Mouse (Mus musculus) spleen, postnatal 10 days (tissue): Measurements from ENCODE around the gene Map1lc3b.
"Not testable (repeated sequence)": the region's sequence is repeated elsewhere in the genome, so short reads cannot be mapped to it uniquely, and the experiment has no call there.

ENCODE experiments used
- DNase-seq, 2 experiments: peaks; one replicate each; pipeline ENCODE4 v3.0.0; 2021 to 2022; ENCODE audit warnings: low spot score in 2 of 2

The Map1lc3b gene

GRCm38 (mm10) chr8:121572121-121572520 lies 18.0 kb upstream of the Map1lc3b start:
- no peak for DNase-seq

DNA sequence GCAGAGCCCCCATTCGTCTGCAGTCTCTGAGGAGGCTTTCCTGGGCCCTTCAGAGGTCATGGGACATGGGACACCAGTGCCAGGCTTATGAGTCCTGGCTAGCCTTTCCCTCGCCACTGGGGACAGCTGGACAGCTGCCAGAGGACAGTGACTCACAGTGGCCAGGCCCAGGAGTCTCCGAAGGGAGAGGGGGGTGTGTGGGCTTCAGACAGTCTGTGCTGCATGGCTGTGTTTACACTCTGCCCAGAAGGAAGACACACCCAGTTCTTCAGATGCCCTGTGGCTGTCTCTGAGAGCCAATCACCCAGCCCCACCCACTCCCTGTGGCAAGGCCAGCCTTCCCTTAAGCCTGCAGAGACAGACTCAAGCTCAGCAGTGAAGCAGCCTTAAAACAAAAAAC lies 16.9 kb upstream of the Map1lc3b start:
- DNase-seq = peak in 1 of 2 experiments; percentile 55

DNA sequence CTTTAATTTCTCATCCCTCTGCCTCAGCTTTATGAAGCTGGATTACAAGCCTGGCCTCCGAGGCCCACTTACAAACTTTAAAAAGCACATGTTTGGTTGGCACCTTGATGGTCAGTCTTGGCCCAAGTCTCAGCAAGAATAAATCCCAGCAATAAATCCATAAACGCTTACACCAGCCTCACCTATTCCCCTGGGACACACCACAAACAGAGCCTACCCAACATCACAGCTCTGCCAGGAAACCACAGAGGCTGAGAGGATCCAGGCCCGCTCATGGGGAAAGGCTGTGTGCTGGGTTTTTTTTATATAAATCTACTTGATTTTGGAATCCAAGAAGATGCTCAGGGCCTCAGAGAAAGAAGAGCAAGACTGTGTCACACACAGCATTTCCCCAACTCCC lies 14.5 kb upstream of the Map1lc3b start:
- no peak for DNase-seq

- peak in 1 of 2 experiments; percentile 29 for DNase-seq
These were observed 12.1 kb upstream of the Map1lc3b start for GRCm38 (mm10) chr8:121577751-121578675.

DNA sequence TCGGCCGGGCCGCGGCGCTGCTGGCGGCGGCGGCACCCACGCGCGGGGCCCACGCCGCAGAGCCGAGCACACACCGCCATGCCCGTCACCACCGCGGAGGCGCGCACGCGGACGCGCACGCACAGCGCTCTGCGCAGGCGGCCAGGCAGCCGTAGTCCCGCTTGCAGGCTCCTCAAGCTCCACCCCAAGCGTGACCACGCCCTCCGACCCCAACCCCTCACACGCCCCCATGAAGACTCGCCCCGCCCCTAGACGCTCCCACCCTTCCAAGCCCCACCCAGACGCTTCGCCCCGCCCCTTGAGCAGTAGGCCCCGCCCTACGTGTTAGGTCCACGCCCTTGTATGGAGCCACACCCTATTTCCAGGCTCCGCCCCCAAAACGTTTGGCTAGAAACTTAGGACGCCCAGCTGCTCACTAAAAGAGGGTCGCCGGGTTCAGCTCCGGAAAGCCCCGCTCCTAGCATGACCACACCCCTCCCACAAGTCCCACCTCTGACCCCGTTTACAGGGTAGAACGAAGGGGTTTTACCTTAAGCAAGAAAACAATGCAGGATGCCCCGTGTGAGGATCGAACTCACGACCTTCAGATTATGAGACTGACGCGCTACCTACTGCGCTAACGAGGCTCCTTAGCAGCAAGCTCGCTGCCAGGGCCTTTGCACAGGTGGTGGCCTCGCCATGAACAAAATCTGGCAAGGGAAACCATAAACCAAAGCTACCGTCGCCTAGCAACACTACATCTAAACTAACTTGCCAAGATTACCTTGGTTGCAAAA lies 11.3 kb upstream of the Map1lc3b start, which contains the start of gene Fbxo31:
Gene Fbxo31 (minus strand): TSS at position 131 of the 776 bp plus-strand sequence.
- peak; percentile 78 to 98 for DNase-seq

GRCm38 (mm10) chr8:121580465-121580864 lies 9.7 kb upstream of the Map1lc3b start:
- no peak for DNase-seq

DNA sequence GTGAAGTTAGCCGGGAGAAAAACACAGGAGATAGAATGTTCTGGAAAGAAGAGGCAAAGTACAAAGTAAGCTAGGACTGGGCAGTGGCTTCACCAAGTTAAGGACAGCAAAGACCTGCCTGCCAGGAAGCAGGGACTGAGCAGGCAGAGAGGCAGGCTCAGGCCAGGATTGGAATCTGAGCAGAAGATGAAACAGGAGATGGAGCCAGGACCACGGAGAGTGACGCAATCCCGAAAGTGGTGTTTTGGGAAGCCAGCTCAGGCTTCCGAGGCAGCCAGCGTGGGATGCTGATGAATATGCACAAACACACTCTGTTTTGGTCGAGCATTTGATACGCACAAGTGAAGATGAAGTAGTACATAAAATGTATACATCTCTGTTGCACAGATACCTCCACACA lies 6.5 kb upstream of the Map1lc3b start:
- no peak for DNase-seq

DNA sequence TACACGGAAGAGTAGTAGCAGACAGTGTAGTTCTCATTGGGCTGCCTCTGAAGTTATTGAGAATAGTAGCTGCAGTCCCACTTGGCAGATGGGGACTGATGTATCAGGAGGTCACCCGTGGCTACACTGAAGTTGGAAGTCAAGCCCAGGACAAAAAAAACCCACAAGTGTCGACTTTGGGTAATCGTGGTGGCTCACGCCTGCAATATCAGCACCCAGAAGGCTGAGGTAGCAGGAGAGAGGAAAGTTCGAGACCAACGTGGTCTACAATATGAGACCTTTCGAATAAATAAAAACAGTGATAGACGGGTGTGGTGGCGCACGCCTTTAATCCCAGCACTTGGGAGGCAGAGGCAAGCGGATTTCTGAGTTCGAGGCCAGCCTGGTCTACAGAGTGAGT lies 5.4 kb upstream of the Map1lc3b start:
- DNase-seq = peak; percentile 43

DNA sequence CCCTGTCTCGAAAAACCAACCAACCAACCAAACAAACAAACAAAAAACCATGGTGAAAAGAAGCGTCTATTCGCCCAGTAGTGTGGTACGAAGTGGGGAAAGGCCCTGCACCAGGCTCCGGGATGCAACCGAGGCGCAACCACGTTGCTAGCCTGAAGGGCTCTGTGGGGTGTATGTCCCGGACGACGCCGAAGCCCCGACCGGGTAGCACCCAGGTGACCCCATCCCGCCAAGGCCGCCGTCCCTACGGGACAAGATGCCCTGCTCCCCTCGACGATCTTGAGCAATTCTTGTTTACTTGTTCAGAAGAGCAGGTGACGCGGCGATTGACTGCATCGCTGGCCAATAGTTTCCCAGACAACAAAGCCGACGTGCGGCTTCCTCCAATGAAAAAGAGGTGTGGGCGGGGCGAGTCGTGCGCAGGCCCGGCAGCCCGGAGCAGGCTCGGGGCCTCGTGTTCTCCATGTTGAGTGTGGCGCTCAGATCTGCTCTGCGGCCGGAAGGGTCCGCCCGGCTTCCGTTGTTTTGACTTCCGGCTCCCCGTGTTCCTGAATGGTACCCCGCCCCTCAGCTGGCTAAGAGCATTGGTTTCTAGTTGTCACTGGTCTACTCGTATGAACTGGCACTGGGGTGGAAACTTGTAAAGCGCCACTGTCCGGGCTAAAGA lies 4.9 kb upstream of the Map1lc3b start:
- DNase-seq = peak; percentile 99 to 100

GRCm38 (mm10) chr8:121588750-121589149 lies 1.4 kb upstream of the Map1lc3b start:
- DNase-seq = peak in 1 of 2 experiments; percentile 55

- DNase-seq = peak in 1 of 2 experiments; percentile 55
These were observed 895 bp upstream of the Map1lc3b start for GRCm38 (mm10) chr8:121589205-121589726.

DNA sequence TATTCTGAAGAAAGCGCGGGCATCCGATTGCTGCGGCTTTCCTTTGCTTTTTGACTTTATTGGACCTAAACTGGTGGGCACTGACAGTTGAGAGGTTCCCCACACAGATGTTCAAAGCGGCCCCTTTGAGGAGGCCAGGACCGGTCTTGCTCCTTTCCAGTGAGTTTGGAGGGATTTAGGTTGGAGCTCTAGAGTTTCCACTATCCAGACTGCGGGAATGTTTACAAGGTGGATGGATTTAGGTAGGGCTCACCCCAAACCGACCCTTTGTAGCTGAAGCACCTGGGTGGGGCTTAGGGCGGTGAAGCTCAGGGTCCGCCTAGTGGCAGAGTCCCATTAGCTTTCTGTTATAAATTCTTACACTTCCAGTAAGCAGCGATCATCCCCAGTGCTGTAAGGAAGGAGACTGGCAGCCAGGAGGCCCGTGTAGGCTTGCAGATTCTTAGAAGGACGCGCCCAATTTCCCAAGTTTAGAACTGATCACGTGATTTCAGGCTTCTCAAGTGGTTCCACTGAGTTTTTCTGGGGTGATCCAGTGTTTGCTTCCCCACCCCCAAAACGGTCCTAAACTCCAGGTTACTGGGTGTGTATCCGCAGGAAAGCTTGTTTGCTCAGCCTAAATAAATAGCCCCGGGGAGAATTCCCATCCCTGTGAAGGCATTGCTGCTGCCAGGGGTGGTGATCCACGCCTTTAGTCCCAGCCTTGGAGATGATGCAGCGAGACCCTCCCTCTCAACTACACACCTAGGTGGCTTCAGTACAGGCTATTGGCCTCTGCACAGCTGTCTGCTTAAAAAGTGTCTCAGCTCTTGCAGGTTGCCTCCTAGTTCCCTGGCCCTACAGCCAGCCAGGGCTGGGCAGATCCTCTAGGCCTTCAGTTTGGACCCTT lies 1.3 kb downstream of the Map1lc3b start:
- peak; percentile 59 to 77 for DNase-seq

- DNase-seq = no peak
These were observed 3.1 kb downstream of the Map1lc3b start for GRCm38 (mm10) chr8:121593293-121593692.

DNA sequence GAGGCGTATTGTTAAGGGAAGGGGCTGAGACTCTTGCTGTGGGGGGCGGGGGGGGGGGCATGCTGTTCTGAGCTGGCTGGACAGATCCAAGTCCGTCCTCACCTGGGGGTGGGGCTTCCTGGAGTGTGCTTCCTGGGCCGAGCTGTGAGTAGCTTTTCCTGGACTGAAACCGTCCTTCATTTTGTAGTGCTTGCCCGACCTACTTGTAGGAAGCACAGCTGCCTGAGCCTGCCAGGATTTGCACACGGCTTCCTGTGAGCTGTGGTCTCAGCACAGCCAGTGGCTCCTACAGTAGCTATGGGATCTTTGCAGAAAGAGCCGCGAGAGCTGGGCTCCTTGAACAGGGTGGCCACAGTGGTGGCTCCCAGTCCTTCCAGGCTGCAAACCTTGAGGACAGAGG lies 3.8 kb downstream of the Map1lc3b start:
- DNase-seq = no peak

DNA sequence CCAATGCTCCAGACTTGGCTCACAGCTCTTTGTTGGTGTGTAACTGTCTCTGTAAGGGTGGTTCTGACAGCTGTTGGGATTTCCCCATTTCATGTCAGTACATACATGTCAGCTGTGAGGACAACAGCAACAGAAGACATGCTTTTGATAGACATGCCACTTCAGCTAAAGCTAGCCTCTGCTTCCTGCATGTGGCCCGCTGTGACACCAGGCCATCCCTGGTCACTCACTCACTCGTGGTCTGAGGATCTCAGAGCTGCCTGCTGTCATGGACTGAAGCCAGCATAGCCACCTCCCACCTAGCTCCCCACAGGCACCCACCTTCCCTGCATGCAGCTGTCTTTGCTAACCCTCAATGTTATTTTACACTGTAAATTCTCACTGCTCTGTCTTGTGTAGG lies 7.3 kb downstream of the Map1lc3b start:
- not testable (repeated sequence) for DNase-seq

DNA sequence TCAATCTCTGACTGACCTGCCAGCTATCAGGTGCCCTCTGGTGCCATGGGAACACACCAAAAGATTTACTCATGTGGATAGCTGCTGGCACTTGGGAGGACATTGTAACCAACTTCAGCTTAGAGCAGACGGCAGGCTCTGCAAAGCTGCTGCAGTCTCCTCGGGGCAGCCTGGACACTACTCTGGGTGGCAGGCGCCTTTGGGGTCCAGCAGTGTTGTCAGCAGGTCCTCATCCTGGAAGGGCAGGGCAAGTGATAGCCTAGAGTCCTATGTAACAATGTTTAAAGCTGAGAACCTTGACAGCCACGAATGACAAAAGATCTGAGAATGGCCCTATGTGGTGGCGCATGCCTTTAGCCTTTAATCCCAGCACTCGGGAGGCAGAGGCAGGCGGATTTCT lies 8.0 kb downstream of the Map1lc3b start:
- DNase-seq = no peak

GRCm38 (mm10) chr8:121598892-121599291 lies 8.7 kb downstream of the Map1lc3b start:
- DNase-seq = peak; percentile 70 to 86

GRCm38 (mm10) chr8:121599842-121600241 lies 9.7 kb downstream of the Map1lc3b start:
- DNase-seq = no peak

DNA sequence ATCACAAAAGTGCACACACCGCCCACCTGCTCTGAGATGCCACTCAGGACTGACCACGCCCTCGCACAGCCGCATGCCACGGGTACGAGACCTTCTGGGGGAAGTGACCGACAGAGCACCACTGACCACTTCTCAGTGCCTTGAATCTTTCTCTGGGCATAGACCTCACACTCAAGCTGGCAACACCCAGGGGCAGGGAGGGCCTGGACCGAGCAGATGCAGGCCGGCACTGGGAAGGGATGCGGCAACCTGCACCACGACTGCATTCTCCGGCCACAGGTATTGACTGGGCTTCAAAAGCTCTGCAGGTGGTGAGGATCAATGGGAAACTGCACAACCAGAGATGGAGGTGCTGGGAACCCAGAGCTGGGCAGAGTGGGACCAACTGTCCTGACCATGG lies 12.2 kb downstream of the Map1lc3b start:
- DNase-seq = no peak

DNA sequence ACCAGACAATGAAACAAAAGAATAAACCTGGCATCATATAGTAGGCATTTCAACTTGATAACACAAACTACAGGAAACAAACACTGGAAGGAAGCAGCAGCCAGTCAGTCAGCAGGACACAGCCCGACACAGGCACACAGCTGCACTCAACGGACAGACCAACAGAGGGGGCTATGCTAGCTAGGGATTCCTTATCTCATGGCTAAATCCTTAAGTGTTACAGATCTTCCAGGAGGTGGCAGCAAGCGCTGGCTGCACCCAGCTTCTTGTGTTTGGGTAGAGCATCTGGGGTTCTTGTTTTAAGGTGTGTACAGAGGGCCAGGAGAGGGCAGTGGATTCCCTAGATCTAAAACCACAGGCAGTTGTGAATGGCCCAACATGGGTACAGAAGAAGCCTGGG lies 12.7 kb downstream of the Map1lc3b start:
- peak in 1 of 2 experiments; percentile 65 for DNase-seq

DNA sequence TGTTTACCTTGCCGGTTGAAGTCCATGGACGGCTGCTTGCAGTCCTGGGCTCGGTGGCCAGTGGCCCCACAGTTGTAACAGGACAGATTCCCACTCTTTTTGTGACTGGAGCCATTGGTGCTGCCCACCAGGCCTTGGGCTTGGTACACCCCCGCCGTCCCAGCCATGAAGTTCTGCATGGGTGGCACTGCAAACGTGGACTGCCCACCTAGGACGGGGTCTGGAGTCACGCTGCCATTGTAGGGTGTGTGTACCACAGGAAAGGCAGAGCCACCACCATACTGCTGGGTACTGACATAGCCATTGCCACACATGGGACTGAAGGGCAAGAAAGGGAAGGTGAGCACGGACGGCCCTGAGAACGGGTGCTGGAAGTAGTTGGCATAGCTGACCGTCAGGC lies 13.6 kb downstream of the Map1lc3b start:
- no peak for DNase-seq
